In the genomic region with DNA sequence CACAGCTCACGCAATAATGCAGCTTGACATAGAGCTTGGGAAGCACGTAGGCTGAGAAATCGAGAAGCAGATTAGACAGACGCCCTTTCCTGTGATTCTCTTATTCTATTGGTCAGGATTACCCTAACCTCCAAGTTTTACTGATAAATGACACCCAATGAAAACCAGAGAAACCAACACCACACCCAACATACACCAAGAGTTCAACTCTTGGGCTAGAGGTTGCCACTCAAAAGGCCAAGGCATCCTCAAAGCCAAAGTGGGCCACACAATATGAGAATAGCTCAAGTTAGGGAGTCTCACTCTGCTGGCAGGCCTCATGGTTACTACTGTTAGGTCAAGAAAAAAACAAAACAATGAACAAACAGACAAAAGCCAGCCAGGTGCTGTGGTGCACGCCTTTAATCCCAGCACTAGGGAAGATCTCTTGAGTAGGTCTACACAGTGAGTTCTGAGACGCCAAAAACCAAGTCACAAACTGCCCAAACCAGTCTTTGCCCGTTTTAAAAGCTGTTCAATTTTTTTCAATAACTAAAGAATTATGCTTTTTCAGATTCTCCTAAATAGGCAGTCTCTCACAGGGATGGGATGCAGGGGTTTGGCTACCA, we compare ENCODE assay signal across 9 mouse cellular contexts. TPM values are rescaled to one million over a fixed set of nuclear protein-coding genes. Genes with fewer than 3 reads are reported as not detected.
DNase-seq lines count a peak whose midpoint lies in the region; ATAC-seq lines count a peak whose summit lies in the region.
"Had no signal": no experiment of that assay in that cellular context is flagged by ENCODE, and none has a peak within 500 bp of the region (broad histone marks: within the 10 kb centered on the region; RNA-seq: fewer than 3 reads in every experiment).

No protein-coding gene starts in this region.

- peak overlapping the region; percentile 98 for H3K9ac ChIP-seq in heart, embryonic 13.5 days
- H3K9ac ChIP-seq in forebrain, embryonic 16.5 days (replicated peaks; ENCODE audit: low read depth, low read length): peak overlapping the region; percentile 55

- no peaks in the 10 kb centered on the region for H3K27me3 ChIP-seq in heart, embryonic 13.5 days (replicated peaks)
- H3K27me3 ChIP-seq in forebrain, embryonic 16.5 days (replicated peaks; ENCODE audit: control insufficient read depth, insufficient read depth, low read length): no peaks in the 10 kb centered on the region
- H3K27me3 ChIP-seq: Patski had no signal

- H3K27ac ChIP-seq in heart, embryonic 13.5 days (replicated peaks): peak overlapping the region; percentile 73
- H3K27ac ChIP-seq in forebrain, embryonic 16.5 days (ENCODE audit: low read length): no peak overlapping the region

- no peak for DNase-seq in heart, adult 9 months (ENCODE audit: low spot score in 2 of 2)
- DNase-seq in MEL-GATA-1-ER (ENCODE audit: extremely low read depth, low read depth): peak; percentile 95
- no peak for DNase-seq in Muller cell, postnatal 12 days (ENCODE audit: inconsistent ontology term)
- DNase-seq in frontal cortex, postnatal 14 days (ENCODE audit: low spot score in 2 of 2): no peak

- peaks cover 34% of the 10 kb centered on the region for H3K36me3 ChIP-seq in heart, embryonic 13.5 days
- H3K36me3 ChIP-seq in forebrain, embryonic 16.5 days (ENCODE audit: control insufficient read depth, insufficient read depth): peaks cover 16% of the 10 kb centered on the region

- H3K9me3 ChIP-seq in heart, embryonic 13.5 days: no peaks in the 10 kb centered on the region
- no peaks in the 10 kb centered on the region for H3K9me3 ChIP-seq in forebrain, embryonic 16.5 days (ENCODE audit: control insufficient read depth, low read length)

- 32% methylated on average over 7 of the region's 7 CpGs for WGBS in heart, embryonic 13.5 days
- 45% methylated on average over 7 of the region's 7 CpGs for WGBS in forebrain, embryonic 16.5 days

- H3K4me1 ChIP-seq in heart, embryonic 13.5 days: peaks cover 10% of the 10 kb centered on the region
- peaks cover 6% of the 10 kb centered on the region for H3K4me1 ChIP-seq in forebrain, embryonic 16.5 days (replicated peaks; ENCODE audit: control insufficient read depth, insufficient read depth, low read length)

- peak overlapping the region; percentile 91 for H3K4me3 ChIP-seq in heart, embryonic 13.5 days
- H3K4me3 ChIP-seq in forebrain, embryonic 16.5 days (replicated peaks; ENCODE audit: low read length): peak overlapping the region; percentile 48

- peak overlapping the region; percentile 85 for H3K4me2 ChIP-seq in heart, embryonic 13.5 days
- peak overlapping the region; percentile 91 for H3K4me2 ChIP-seq in forebrain, embryonic 16.5 days (ENCODE audit: low read length)

- no peak for ATAC-seq in heart, embryonic 13.5 days (ENCODE audit: extremely low read depth, insufficient number of reproducible peaks, low FRiP score, low TSS enrichment)
- ATAC-seq in forebrain, embryonic 16.5 days: no peak
- ATAC-seq in megakaryocyte progenitor cell, adult 5-6 weeks (replicated peaks; ENCODE audit: poor library complexity): peak; percentile 33
- ATAC-seq in cerebellum, adult (ENCODE audit: insufficient number of reproducible peaks, low FRiP score, low TSS enrichment): no peak

RNA-seq across cellular contexts. Expression of gene Rps26, which starts 1.2 kb away (rescaled TPM):
- 455 and 482 TPM in 2 replicates for polyA plus RNA-seq in heart, embryonic 13.5 days (2015; fragmentation: Nextera tagmentation; extraction: Ambion mirVana)
- 358 and 398 TPM in 2 replicates for polyA plus RNA-seq in forebrain, embryonic 16.5 days (2015; fragmentation: Nextera tagmentation; extraction: Ambion mirVana)
- total RNA-seq in megakaryocyte progenitor cell, adult 5-6 weeks (2015): 2,069 and 2,075 TPM in 2 replicates
- total RNA-seq in megakaryocyte progenitor cell, adult 5-6 weeks (2017): 838 and 883 TPM in 2 replicates

RNA-seq across cellular contexts. Expression of gene Ikzf4, which starts 20.4 kb away (rescaled TPM):
- 1.3 TPM in 2 replicates for polyA plus RNA-seq in heart, embryonic 13.5 days (2015; fragmentation: Nextera tagmentation; extraction: Ambion mirVana)
- 9.0 and 15.6 TPM in 2 replicates for polyA plus RNA-seq in forebrain, embryonic 16.5 days (2015; fragmentation: Nextera tagmentation; extraction: Ambion mirVana)
- 0.20 TPM in 1 of 2 replicates, not detected in the other for total RNA-seq in megakaryocyte progenitor cell, adult 5-6 weeks (2015)
- 0.04 TPM in 1 of 2 replicates, not detected in the other for total RNA-seq in megakaryocyte progenitor cell, adult 5-6 weeks (2017)

RNA-seq across cellular contexts. Expression of gene Erbb3, which starts 35.9 kb away (rescaled TPM):
- 3.7 and 4.1 TPM in 2 replicates for polyA plus RNA-seq in heart, embryonic 13.5 days (2015; fragmentation: Nextera tagmentation; extraction: Ambion mirVana)
- 0.46 and 0.62 TPM in 2 replicates for polyA plus RNA-seq in forebrain, embryonic 16.5 days (2015; fragmentation: Nextera tagmentation; extraction: Ambion mirVana)
- total RNA-seq in megakaryocyte progenitor cell, adult 5-6 weeks (2015): 2.1 and 2.9 TPM in 2 replicates
- total RNA-seq in megakaryocyte progenitor cell, adult 5-6 weeks (2017): 1.7 and 2.1 TPM in 2 replicates

RNA-seq across cellular contexts. Expression of gene Suox, which starts 48.5 kb away (rescaled TPM):
- 11.1 and 12.4 TPM in 2 replicates for polyA plus RNA-seq in heart, embryonic 13.5 days (2015; fragmentation: Nextera tagmentation; extraction: Ambion mirVana)
- polyA plus RNA-seq in forebrain, embryonic 16.5 days (2015; fragmentation: Nextera tagmentation; extraction: Ambion mirVana): 11.2 and 12.7 TPM in 2 replicates
- total RNA-seq in megakaryocyte progenitor cell, adult 5-6 weeks (2015): 2.0 and 2.2 TPM in 2 replicates
- total RNA-seq in megakaryocyte progenitor cell, adult 5-6 weeks (2017): 4.8 and 5.6 TPM in 2 replicates

RNA-seq across cellular contexts. Expression of gene Pa2g4, which starts 59.6 kb away (rescaled TPM):
- polyA plus RNA-seq in heart, embryonic 13.5 days (2015; fragmentation: Nextera tagmentation; extraction: Ambion mirVana): 125 and 136 TPM in 2 replicates
- 149 and 152 TPM in 2 replicates for polyA plus RNA-seq in forebrain, embryonic 16.5 days (2015; fragmentation: Nextera tagmentation; extraction: Ambion mirVana)
- total RNA-seq in megakaryocyte progenitor cell, adult 5-6 weeks (2015): 504 and 526 TPM in 2 replicates
- total RNA-seq in megakaryocyte progenitor cell, adult 5-6 weeks (2017): 351 and 437 TPM in 2 replicates
